Mouse (Mus musculus) ZHBTc4 (cell line): Measurements from ENCODE around the gene Ddx47.

Source experiments
- DNase-seq: peaks from one replicate; pipeline ENCODE4 v3.0.0-alpha.2; 2011; ENCODE audit warnings: low read depth, low spot score

The Ddx47 gene

GRCm38 (mm10) chr6:135006372-135006771, 5.0 kb upstream of the Ddx47 start:
- no peak for DNase-seq

DNA sequence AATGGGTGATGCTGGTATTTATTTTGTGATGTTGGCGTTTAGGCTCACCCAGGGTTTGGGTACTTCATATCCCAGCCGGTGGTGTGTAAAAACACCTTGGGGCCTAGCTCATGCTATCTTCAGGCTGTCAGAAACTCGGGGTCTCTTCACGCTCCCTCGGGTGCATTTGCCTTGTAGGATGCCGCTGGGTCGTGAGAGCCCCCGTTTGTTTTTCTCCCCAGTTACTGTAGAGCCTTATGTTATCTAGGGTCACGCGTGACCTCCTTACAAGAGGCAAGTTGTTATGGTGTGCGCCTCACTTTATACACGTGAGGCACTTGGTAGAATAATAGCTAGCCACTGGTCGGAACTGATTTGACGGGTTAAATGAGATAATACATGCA, 313 bp downstream of the Ddx47 start:
- no peak for DNase-seq

DNA sequence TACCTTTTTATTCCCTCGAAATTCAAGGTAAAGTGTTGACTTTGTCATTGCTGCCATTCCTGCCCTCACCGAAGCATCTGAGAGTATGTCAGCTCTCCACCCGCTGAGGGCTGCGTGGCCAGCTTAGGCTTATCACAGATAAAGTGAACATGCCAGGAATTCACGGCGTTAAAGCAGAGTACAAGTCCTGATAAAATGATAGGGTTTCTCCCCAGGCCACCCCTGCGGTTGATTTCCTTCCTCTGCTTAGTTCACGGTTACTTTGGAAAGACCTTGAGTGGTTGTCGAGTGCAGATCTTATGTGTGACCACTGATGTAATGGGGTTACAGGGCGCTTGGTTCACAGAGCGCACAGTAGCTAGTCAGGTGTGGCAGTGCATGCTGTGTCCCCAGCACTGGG, 5.8 kb downstream of the Ddx47 start:
- DNase-seq = no peak

GRCm38 (mm10) chr6:135019564-135019963, 8.2 kb downstream of the Ddx47 start:
- DNase-seq = no peak

GRCm38 (mm10) chr6:135021633-135022032, 10.2 kb downstream of the Ddx47 start:
- DNase-seq = peak; percentile 57

- no peak for DNase-seq
These were observed 12.0 kb downstream of the Ddx47 start for GRCm38 (mm10) chr6:135023379-135023778.

- peak; percentile 66 for DNase-seq
These were observed 13.5 kb downstream of the Ddx47 start for GRCm38 (mm10) chr6:135024781-135025420.

- peak; percentile 46 for DNase-seq
These were observed 14.8 kb downstream of the Ddx47 start for GRCm38 (mm10) chr6:135026232-135026631.

DNA sequence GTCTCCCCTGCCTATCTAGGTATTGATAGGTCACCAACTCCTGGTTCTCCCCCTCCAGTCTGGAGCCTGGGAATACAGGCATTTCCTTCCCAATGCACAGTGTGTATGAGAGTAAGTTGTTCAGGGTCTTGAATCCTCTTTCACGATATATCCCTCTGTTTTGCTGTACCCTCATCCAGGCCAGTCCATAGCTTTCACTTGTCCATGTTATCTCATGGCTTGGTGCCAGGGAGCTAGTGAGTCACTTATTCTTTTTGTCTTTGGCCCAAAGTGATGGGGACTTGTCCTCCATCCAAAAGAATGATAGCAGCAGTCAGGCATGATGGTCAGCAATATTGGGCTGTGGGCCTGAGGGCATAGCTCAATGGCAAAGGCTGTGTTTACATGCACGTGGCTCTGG, 15.3 kb downstream of the Ddx47 start:
- no peak for DNase-seq

DNA sequence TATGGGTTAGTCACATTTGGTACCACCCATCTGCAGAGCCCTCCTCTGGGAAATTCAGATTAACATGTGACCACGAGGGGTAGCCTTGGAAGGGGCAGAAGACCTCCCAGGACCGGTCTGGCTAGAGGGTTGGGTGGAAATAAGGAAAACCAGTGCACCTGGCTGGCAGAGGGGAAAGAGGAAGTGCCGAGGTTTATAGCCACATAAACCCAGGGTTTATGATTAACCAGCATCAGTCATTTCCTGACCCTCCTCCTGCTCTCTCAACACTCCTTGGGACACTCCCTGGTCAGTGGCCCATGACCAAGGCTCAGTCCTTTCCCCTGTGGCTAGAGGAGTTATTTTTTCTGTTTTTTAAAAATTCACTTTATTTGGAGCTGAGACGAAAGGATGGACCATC, 17.8 kb downstream of the Ddx47 start:
- DNase-seq = no peak

GRCm38 (mm10) chr6:135038674-135039073, 27.3 kb downstream of the Ddx47 start:
- DNase-seq = no peak

DNA sequence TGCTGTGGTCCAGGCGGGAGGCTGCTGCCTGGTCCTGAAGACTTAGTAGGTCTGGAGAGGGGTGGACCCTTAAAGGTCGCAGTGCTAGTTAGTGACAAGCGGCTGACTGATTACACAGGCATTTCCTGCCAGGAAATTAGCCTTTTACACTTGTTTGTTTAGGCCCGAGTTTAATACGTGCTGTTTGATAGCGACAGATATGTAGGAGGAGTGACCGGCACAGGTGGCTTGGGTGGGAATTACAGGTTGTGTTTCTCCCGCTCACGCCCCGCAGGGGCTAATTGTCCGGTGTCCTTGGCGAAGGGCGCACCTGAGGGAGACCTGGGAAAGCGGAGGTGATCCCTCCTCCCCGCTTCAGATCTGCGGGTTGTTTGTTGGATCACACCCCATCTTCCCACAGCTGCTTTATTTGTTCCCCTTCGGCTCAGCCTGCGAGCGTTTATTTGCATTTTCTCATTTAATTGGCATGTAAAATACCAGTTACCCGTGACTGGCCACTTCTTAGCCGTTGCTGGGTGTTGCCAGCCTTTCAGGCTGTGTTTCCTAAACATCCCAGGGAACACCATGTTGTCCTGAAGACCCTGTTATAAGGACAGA, 29.0 kb downstream of the Ddx47 start:
- DNase-seq = peak; percentile 85

DNA sequence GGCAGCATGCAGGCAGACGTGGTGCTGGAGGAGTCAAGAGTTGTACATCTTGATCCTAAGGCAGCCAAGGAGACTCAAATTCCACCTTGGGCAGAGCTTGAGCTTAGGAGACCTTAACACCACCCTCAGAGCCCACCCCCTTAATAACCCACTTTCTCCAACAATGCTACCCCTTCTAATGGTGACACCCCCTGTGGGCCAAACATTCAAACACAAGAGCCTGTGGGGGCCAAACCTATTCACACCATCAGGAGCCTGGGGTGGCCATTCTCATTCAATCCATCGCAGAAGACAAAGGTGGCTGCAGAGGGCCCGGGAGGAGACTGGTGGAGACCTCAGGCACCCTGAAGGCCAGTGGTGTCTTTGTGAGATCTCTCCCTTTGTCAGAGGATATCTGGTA, 30.5 kb downstream of the Ddx47 start:
- DNase-seq = peak; percentile 67

- DNase-seq = no peak
These were observed 35.9 kb downstream of the Ddx47 start for GRCm38 (mm10) chr6:135047276-135047675.

GRCm38 (mm10) chr6:135048509-135048908, 37.1 kb downstream of the Ddx47 start:
- no peak for DNase-seq

GRCm38 (mm10) chr6:135048956-135049355, 37.5 kb downstream of the Ddx47 start:
- no peak for DNase-seq

- no peak for DNase-seq
These were observed 42.4 kb downstream of the Ddx47 start for GRCm38 (mm10) chr6:135053789-135054188.

GRCm38 (mm10) chr6:135055882-135056281, 44.5 kb downstream of the Ddx47 start:
- DNase-seq = no peak

GRCm38 (mm10) chr6:135060728-135061127, 49.3 kb downstream of the Ddx47 start:
- no peak for DNase-seq

GRCm38 (mm10) chr6:135064621-135065020, 53.2 kb downstream of the Ddx47 start:
- peak; percentile 88 for DNase-seq

- peak; percentile 93 for DNase-seq
These were observed 54.0 kb downstream of the Ddx47 start, which contains the start of gene Gprc5a for GRCm38 (mm10) chr6:135065236-135065957. Gene Gprc5a, plus strand, starts transcription at chr6:135065651.

DNA sequence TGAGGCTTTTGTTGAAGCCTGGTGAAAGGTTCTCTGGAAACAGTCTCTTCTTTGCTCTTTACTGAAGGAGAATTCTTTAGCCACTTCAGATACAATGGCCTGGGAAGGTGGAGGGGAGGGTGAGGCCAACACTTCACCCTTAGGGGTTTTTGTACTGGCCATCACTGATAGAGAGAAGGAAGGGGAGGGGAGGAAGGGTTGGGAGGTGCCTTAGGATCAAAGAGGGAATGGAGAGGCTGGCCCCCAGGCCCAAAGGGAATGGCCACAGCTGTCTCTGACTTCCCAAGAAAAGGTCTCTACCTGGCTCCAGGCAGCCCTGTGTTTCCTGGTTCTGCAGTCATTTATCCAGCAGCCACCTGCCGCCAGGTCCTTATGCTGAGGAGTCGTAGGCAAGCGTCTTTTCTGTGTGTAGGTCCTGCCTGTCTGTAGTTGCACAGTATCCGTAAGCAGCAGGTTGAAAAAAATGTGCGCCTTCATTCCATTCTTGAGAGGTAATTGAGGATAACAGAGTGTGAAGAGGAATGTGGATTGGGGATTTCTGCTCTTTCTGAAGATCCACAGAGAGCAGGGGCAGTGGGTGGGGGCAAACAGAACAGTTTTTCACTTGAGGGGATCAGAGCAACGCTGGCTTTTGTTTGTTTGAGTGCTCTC, 55.5 kb downstream of the Ddx47 start:
- peak; percentile 89 for DNase-seq
